Mouse (Mus musculus) forebrain, embryonic 13.5 days (tissue): ENCODE measurements around the gene Nhlh1. TPM values are rescaled to one million over a fixed set of nuclear protein-coding genes. Genes with fewer than 3 reads are reported as not detected.

Source experiments
- ATAC-seq: fragments of 200-750 bp; cut with Nextera tagmentation; 2 replicates; pipeline ENCODE4 v1.8.0; 2017
- H3K27ac ChIP-seq: fragments of 300-500 bp; sonication (generic); 2 replicates; pipeline ENCODE4 v1.5.1; 2015; ENCODE audit warnings: inconsistent platforms, mild to moderate bottlenecking, moderate library complexity
- H3K27me3 ChIP-seq: fragments of 300-500 bp; sonication (generic); 2 replicates; pipeline ENCODE4 v1.6.1; 2015; ENCODE audit warnings: mild to moderate bottlenecking, inconsistent platforms
- H3K36me3 ChIP-seq: fragments of 300-500 bp; sonication (generic); 2 replicates; pipeline ENCODE4 v1.6.1; 2015; ENCODE audit warnings: mild to moderate bottlenecking, inconsistent platforms; ENCODE audit not compliant: poor library complexity, severe bottlenecking
- H3K4me1 ChIP-seq: fragments of 300-500 bp; sonication (generic); 2 replicates; pipeline ENCODE4 v1.6.1; 2015; ENCODE audit warnings: inconsistent platforms
- H3K4me2 ChIP-seq: fragments of 300-500 bp; sonication (generic); 2 replicates; pipeline ENCODE4 v1.6.1; 2015; ENCODE audit warnings: inconsistent platforms, mild to moderate bottlenecking, moderate library complexity
- H3K4me3 ChIP-seq: fragments of 300-500 bp; sonication (generic); 2 replicates; pipeline ENCODE4 v1.5.1; 2015; ENCODE audit warnings: mild to moderate bottlenecking, inconsistent platforms
- H3K9ac ChIP-seq: fragments of 300-500 bp; sonication (generic); 2 replicates; pipeline ENCODE4 v1.6.1; 2015; ENCODE audit warnings: mild to moderate bottlenecking, inconsistent platforms
- H3K9me3 ChIP-seq: fragments of 300-500 bp; sonication (generic); replicated peaks from 2 replicates; pipeline ENCODE4 v1.6.1; 2016; ENCODE audit warnings: inconsistent platforms
- WGBS: fragments of 180-500 bp; shearing (Covaris S2); methylation state at CpG from one replicate; pipeline ENCODE4 v1.1.7; 2015; 5-methylcytosine and 5-hydroxymethylcytosine counted together
- polyA plus RNA-seq: library from polyadenylated mRNA; unstranded; fragments of >200 nt; fragmentation: Nextera tagmentation; extraction: Ambion mirVana; gene quantifications from 2 replicates; pipeline ENCODE4 v1.2.1, GENCODE M21; 2015

The Nhlh1 gene
- polyA plus RNA-seq, 1 experiment from 2014 or later, result 7.8 TPM

DNA sequence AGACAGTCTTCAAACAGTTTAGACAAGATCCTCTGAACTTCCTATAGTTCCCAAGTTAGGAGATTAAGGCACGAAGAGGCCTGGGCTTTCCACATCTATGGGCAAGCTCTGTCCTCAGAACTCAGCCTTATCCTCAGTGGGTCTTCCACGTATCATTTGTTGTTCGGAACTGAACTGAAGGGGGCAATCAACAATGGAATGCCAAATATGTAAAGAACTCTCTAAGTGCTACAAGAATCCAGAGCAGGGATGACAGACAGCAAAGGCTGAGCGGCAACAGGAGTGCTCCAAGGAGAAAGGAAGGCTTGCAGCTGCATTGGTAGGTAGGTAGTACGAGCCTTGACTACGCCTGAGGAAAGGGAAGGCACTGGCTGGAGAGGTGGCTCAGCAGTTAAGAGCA, 12.9 kb upstream of the Nhlh1 start:
- Histone ChIP-seq H3K27me3 (no peaks in the 10 kb centered on the region), H3K9me3 (no peaks in the 10 kb centered on the region), H3K27ac (no peak overlapping the region), H3K36me3 (peaks cover 100% of the 10 kb centered on the region), H3K4me1 (peaks cover 3% of the 10 kb centered on the region; the same call in 1 of the 2 replicates), H3K4me2 (no peak overlapping the region), H3K4me3 (no peak overlapping the region), H3K9ac (no peak overlapping the region)
- 84% methylated on average over 6 of the region's 6 CpGs for WGBS
- ATAC-seq, result no peak

DNA sequence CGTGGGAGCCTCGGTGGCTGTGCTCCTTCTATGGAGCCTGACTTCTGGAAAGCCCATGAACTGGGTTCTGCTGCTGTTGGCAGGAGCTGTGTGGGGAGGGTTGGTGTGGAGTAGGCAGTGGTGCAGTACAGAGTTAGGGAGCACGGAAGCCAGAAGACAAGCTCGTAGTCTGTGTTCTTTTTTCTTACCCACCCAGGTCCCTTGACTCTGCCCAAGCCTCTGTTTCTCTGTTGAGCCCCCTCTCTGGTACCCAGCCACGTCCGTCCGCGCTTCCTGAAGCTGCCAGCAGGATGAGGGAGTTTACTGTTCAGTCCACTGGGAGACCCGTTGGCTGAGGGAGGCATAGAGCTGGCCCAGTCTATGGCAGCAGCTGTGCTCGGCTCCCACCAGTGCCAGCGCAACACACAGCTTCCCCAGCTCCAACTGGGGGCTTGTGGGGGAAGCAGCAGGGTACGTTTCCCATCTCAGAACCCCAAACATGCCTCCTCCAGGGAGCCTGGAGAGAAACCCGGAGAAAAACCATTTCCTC, 7.3 kb upstream of the Nhlh1 start:
- peak; percentile 62 for ATAC-seq
- Histone ChIP-seq H3K9me3 (no peaks in the 10 kb centered on the region), H3K36me3 (peaks cover 61% of the 10 kb centered on the region), H3K9ac (no peak overlapping the region), H3K27ac (peak overlapping the region; percentile 76), H3K4me3 (no peak overlapping the region), H3K4me2 (no peak overlapping the region), H3K27me3 (no peaks in the 10 kb centered on the region), H3K4me1 (peaks cover 22% of the 10 kb centered on the region)
- 74% methylated on average over 13 of the region's 13 CpGs for WGBS

DNA sequence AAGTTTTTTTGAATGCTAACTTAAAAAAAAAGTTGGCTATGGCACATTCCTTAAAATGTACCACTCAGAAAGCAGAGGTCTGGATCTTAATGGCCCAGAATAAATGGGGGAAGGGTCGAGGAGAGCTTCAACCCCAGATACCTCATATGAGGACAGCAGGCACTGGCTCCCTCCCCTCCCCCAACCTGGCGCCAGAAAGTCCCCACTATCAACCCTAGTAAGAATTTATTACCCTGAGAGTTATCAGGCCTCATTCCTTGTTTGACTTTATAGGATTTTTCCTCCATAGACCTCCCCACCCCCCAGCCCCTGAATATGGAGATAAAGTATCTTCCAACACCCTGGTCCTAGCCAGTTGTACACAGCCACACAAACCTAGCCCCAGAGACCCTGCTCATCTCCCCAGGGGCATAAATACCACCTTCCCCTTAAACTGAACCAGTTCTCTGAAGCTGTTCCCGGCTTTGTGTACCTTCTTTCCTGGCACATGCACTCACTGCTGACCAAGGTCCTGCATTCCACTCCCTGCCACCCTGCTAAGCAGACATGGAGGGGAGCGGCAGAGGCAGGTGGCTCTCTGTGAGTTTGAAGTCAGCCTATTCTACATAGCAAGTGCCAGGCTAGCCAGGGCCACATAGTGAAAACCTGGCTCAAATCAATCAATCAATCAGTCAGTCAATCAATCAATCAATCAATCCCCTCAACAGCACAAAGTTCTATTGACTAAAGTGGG, 6.1 kb upstream of the Nhlh1 start:
- Histone ChIP-seq H3K4me3 (no peak overlapping the region), H3K9ac (no peak overlapping the region), H3K36me3 (peaks cover 49% of the 10 kb centered on the region), H3K27me3 (no peaks in the 10 kb centered on the region), H3K9me3 (no peaks in the 10 kb centered on the region), H3K4me1 (peaks cover 34% of the 10 kb centered on the region), H3K27ac (no peak overlapping the region), H3K4me2 (no peak overlapping the region)
- no peak for ATAC-seq
- WGBS, result 70% methylated on average over 4 of the region's 4 CpGs

DNA sequence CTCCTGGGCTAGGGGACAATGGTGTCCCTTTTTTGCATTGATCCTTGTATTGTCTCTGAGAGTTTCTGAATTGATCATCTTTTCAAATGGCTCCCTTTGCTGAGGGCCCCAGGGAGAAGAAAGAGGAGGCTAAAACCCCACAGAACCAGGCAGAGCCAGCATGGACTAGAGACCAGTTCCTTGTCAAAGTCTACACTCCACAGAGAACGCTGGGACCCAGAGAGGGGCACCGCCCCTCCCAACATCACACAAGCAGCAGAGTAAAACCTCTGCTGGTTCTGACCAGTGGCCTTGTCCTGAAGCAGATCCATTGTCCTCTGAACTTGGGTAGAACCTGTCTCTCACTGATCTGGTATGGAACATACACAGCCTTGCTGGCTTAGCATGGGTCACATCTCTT, 4.7 kb upstream of the Nhlh1 start:
- H3K27ac ChIP-seq, result peak overlapping the region; percentile 88; the same call in 1 of the 2 replicates
- whole genome bisulfite sequencing, result 79% methylated on average over 2 of the region's 2 CpGs

DNA sequence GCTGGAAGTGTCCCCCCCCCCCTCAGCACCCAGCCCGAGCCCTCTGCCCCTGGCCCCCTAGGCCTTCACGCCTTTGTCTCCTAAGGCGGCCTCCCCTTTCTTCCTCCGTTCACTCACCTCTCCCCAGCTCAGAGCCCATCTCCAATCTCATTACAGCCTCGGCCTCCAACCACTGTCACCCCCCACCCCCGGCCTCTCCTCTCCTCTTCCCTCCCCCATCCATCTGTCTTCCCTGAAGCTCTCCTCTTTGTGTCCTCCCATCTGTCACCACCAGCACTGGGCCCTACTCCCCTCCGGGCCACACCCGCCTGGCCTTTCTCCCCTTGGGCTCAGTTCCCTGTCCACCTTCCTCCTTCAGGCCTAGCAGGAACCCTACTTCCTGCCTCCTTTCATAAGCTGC, 3.8 kb upstream of the Nhlh1 start:
- Histone ChIP-seq H3K4me3 (no peak overlapping the region), H3K4me1 (peaks cover 50% of the 10 kb centered on the region)
- ATAC-seq, result peak; percentile 4; the same call in 1 of the 2 replicates

More for the DNA sequence above, 4.7 kb upstream of the Nhlh1 start:
- Histone ChIP-seq H3K4me2 (no peak overlapping the region), H3K9me3 (no peaks in the 10 kb centered on the region), H3K4me3 (no peak overlapping the region), H3K4me1 (peaks cover 47% of the 10 kb centered on the region), H3K36me3 (peaks cover 35% of the 10 kb centered on the region), H3K27me3 (no peaks in the 10 kb centered on the region), H3K9ac (no peak overlapping the region)
- no peak for ATAC-seq

DNA sequence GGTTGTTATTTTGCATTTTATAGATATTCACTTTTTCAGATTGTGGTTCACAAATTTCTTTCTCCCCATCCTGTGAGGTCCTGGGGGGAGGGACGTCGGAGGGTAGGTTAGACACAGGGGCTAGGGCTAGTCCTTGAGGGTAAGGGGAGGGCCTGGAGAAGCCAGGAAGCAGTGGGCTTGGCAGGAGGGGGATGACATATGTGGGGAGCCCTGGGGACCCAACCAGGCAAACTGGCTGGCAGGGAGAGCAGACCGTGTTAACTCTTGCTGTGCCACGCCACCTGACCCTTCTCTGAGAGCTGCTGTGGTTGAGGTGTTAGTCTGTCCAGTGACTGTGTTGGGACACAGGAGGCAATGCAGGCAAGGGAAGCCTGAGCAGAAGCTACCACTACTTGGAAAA, 3.3 kb upstream of the Nhlh1 start:
- Histone ChIP-seq H3K4me1 (peaks cover 50% of the 10 kb centered on the region), H3K4me2 (peak overlapping the region; percentile 3; the same call in 1 of the 2 replicates), H3K9me3 (no peaks in the 10 kb centered on the region), H3K9ac (peak overlapping the region; percentile 43; the same call in 1 of the 2 replicates), H3K4me3 (no peak overlapping the region), H3K27ac (peak overlapping the region; percentile 88), H3K27me3 (no peaks in the 10 kb centered on the region), H3K36me3 (peaks cover 21% of the 10 kb centered on the region)
- 51% methylated on average over 4 of the region's 4 CpGs for WGBS
- ATAC-seq, result 0 out of 2 replicates have a peak, but pooled peaks have one; percentile 34

More for the DNA sequence above, 3.8 kb upstream of the Nhlh1 start:
- peak overlapping the region; percentile 88 for H3K27ac ChIP-seq
- H3K27me3 ChIP-seq, result no peaks in the 10 kb centered on the region
- H3K9ac ChIP-seq, result peak overlapping the region; percentile 43
- WGBS, result 22% methylated on average over 8 of the region's 8 CpGs
- peak overlapping the region; percentile 3; the same call in 1 of the 2 replicates for H3K4me2 ChIP-seq
- peaks cover 27% of the 10 kb centered on the region for H3K36me3 ChIP-seq
- H3K9me3 ChIP-seq, result no peaks in the 10 kb centered on the region

DNA sequence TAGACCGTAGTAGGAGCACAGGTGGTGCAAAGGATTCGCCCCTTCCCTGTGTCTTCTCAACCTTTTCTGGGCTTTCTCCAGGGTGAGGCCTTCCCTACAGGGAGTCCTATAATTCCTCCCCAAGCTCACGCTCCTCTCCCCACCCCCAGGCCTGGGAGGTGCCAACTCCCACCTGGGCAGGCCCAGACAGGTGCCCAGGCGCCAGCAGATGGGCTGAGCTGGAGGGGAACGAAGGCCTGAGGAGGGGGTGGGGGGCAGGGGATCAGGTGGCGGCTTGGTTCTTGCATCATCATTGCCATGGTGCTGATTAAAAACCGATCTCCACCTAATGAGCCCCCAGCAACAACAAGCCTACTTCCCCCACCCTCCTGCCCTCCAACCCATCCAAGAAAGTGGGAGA, 1.5 kb upstream of the Nhlh1 start:
- Histone ChIP-seq H3K9me3 (no peaks in the 10 kb centered on the region), H3K27me3 (peaks cover 12% of the 10 kb centered on the region), H3K36me3 (peaks cover 5% of the 10 kb centered on the region; the same call in 1 of the 2 replicates), H3K4me2 (peak overlapping the region; percentile 75; the same call in 1 of the 2 replicates), H3K9ac (no peak overlapping the region), H3K4me1 (peaks cover 59% of the 10 kb centered on the region), H3K4me3 (no peak overlapping the region), H3K27ac (peak overlapping the region; percentile 81)
- 53% methylated on average over 7 of the region's 7 CpGs for WGBS
- ATAC-seq, result no peak

DNA sequence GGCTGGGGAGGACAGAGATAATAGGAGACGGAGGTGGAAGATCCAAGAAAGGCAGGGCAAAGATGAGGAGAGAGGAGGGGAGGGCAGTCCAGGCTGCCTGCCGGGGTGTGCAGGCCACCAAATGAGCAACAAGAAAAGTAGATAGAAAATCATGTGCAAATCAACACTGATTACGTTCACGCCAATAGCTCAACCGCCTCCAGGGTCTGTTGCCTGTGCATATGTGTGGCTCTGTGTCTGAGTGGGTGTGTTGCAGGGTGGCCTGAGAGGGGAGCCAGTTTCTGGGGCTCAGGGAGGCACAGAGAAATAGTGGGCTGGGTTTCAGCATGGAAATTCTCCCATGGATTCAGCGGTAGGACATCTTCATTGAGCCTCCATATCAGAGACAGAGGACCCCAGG, 948 bp upstream of the Nhlh1 start:
- H3K4me3 ChIP-seq, result no peak overlapping the region
- 56% methylated on average over 6 of the region's 6 CpGs for WGBS
- no peak overlapping the region for H3K9ac ChIP-seq
- no peaks in the 10 kb centered on the region for H3K9me3 ChIP-seq
- peak overlapping the region; percentile 75 for H3K4me2 ChIP-seq
- 0 out of 2 replicates have a peak, but pooled peaks cover 5% of the 10 kb centered on the region for H3K36me3 ChIP-seq
- peak overlapping the region; percentile 81 for H3K27ac ChIP-seq
- peak; percentile 20; the same call in 1 of the 2 replicates for ATAC-seq
- peaks cover 18% of the 10 kb centered on the region for H3K27me3 ChIP-seq
- peaks cover 65% of the 10 kb centered on the region for H3K4me1 ChIP-seq

DNA sequence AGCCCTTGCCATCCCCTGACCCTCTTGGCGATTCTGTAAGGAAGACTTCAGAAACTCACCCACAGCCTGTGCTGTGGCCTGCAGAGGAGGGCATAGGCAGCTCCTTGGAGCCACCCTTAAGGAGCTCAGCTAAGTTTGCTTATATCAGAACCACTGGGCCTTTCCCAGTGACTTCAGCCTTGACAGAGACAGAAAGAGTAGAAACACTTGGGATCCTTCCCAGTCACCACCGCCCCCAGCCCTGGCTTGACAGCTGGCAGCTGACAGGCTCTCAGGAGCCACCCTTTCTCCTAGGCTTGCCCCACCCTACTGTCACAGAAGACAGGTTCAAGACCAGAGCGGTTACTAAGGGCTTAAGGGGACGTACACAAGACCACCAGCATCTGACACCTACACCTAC, 1.1 kb downstream of the Nhlh1 start:
- Histone ChIP-seq H3K9ac (peak overlapping the region; percentile 62), H3K9me3 (no peaks in the 10 kb centered on the region), H3K27me3 (peaks cover 23% of the 10 kb centered on the region), H3K4me1 (peaks cover 62% of the 10 kb centered on the region), H3K4me3 (peak overlapping the region; percentile 43), H3K4me2 (peak overlapping the region; percentile 75), H3K27ac (peak overlapping the region; percentile 49; the same call in 1 of the 2 replicates), H3K36me3 (0 out of 2 replicates have a peak, but pooled peaks cover 5% of the 10 kb centered on the region)
- ATAC-seq, result no peak
- 72% methylated on average over 4 of the region's 4 CpGs for WGBS

DNA sequence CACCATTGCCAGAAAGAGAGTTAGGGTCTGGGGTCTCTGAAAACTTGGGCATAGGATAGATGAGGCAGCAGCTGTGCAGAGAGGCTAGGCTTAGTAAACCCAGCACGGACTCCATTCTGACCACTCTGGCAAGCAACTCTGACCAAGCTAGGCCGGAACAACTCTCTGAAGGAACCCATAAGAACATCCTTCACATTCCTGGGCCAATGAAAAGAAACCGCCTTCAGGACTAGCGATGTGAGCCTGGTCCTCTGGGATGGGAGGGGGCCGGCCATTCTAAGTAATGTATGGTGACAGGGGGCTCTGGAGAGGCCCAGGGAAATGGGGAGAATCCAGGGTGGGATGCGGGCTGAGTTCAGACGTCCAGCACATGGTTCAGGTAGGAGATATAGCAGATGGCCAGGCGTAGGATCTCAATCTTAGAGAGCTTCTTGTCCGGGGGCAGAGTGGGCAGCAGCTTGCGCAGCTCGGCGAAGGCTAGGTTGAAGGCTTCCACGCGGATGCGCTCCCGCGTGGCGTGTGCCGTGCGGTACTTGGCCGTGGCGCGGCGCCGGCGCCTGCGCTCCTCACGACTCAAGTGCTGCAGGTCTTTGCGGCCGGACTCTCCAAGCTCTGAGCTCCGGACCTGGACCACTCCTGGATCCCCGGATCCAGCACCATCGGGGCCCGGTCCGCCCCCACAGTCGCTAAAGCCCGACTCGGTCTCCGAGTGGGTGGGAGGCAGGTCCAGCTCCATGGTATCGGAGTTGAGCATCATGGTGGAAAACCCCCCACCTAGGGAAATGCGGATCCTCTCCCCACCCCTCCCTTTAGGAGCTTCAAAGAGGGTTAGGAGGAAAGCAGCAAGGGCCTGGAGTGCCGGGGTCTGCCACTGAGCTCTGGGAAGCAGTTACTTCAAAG, 3.6 kb downstream of the Nhlh1 start:
- Histone ChIP-seq H3K9me3 (no peaks in the 10 kb centered on the region), H3K4me1 (peaks cover 52% of the 10 kb centered on the region), H3K36me3 (0 out of 2 replicates have a peak, but pooled peaks cover 5% of the 10 kb centered on the region), H3K4me3 (peak overlapping the region; percentile 43), H3K4me2 (peak overlapping the region; percentile 75), H3K27me3 (peaks cover 23% of the 10 kb centered on the region), H3K27ac (no peak overlapping the region), H3K9ac (peak overlapping the region; percentile 74)
- 4% methylated on average over 42 of the region's 42 CpGs for WGBS
- no peak for ATAC-seq

DNA sequence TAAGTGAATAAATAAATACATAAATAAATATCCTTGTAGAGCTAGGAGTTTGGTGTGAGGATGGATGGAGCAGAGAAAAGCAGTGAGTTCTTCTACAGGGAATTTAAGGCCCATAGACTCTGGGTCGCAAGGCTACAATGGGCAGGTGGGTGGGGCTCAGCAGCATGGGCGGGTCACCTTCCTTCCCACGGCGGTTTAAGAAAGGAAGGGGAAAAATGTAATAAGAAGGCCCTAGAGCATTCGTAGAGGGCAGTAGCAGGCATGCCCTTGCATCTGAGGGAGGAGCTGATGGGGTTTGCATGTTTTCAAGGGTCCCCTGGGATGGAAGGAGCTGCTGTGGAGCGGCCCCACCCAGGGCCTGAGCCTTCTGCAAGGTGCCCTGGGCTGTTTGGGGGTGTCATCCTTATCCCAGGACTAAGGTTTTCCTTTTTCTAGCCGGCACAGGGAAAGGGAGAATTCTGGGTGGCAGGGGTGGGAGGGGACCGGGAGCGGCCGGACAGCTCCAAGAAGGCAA, 4.5 kb downstream of the Nhlh1 start:
- 0 out of 2 replicates have a peak, but pooled peaks cover 5% of the 10 kb centered on the region for H3K36me3 ChIP-seq
- H3K9me3 ChIP-seq, result no peaks in the 10 kb centered on the region
- peak overlapping the region; percentile 43; the same call in 1 of the 2 replicates for H3K4me3 ChIP-seq
- no peak for ATAC-seq
- peaks cover 52% of the 10 kb centered on the region for H3K4me1 ChIP-seq
- peaks cover 23% of the 10 kb centered on the region for H3K27me3 ChIP-seq
- no peak overlapping the region for H3K27ac ChIP-seq
- no peak overlapping the region for H3K9ac ChIP-seq
- H3K4me2 ChIP-seq, result peak overlapping the region; percentile 75
- WGBS, result 20% methylated on average over 10 of the region's 10 CpGs
